Mouse (Mus musculus): ENCODE results near the gene Pcdh9. TPM values are rescaled to one million over a fixed set of nuclear protein-coding genes. Genes with fewer than 3 reads are reported as not detected.
A peak's percentile ranks its signal among the peaks of the same experiment; 100 is the strongest.

The Pcdh9 gene
- total RNA-seq (2021): under 1 TPM; 0.31 to 0.33 TPM
- long read RNA-seq, experiment 1: 0 reads
- long read RNA-seq, experiment 2: 0 reads

DNA sequence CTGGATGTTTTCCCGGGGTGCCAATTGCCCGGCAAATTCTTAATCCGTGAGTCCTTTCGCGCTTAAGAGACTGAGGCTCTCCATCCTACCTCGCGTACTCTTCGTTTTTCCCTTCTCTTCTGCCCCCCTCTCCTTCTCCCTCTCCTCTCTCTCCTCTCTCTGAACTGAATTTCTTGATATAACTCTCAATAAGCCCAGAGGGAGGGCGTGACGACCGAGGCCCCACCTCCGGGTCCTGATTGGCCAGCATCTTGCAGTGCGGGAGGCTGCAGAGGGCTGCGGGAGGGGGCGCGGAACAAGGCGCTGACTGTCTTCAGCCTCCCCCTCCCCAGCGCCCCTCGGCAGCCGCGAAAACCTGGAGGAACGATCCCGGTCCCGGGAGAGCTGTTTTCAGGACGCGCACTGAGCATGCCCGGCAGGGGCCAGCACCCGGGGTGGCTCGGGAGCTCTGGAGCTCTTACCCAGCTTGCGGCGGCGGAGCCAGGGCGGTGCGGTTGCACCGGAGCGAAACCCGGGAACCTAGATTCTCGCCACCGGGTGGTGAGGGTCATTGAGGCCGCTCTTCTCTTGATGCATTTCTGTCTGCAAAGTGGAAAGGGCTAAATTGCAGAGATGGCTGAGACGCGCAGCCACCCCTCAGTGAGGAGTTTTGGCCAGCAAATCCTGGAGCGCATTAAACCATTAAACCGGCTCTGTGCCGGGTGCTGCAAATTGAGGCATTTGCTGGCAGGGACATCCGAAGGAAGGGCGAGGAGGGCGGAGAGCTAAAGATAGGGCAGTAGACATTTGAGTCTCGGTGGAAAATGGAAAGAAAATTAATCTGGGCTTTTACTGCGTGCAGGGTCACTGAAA is at the start of gene Pcdh9:
Gene Pcdh9 (minus strand): TSS at position 161 of the 852 bp plus-strand sequence.
- intact Hi-C loops (cut with DNase I): no loop called here
- Histone ChIP-seq H3K4me3 (peak within 1 kb of the TSS; percentile 80), H3K27ac (peak within 1 kb of the TSS; percentile 25)
- peak; percentile 80 for DNase-seq
- no peak for TF ChIP-seq CTCF (IDR thresholded peaks at IDR 0.05)

DNA sequence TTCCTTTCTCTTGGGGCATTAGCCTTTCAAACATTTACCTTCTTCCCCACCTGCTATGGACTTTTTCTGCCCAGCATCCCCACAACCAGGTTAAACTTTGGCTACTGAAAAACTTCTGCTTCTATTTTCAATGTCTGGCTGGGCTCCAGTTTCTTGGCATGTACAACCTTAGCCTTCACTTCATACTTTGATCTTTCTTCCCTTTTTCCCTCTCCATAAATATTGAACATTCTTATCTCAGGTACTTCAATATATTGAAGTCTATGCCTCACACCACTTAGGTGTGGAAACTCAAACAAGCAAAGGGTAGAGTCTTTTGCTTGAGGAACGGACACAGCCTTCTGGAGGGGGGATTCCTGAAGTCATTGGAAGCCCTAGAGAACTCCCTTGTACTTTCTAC is 16.4 kb upstream of the Pcdh9 start:
- DNase-seq: no peak
- Histone ChIP-seq H3K4me3 (no peak overlapping the region), H3K27ac (no peak overlapping the region)
- intact Hi-C loops (cut with DNase I): no loop called here
- TF ChIP-seq CTCF (IDR thresholded peaks at IDR 0.05): no peak

DNA sequence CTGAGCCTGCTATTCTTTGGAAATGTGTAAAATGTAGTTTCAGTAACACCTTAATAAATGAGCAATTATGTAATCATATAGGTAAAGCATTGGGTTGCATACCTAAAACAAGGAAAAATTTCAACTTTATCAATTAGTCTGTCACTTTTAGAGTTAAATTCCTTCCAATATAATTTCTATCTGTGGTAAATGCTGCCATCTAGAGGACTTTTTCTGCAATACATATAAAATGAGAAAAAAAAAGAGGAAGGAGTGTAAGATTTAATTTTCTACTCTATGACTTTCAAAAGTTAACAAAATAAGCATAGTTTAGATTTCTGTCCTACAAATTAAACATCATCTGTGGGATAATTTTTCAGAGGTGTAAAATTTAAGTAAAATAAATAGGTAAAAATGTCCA is 8.1 kb upstream of the Pcdh9 start:
- TF ChIP-seq CTCF (IDR thresholded peaks at IDR 0.05): peak; percentile 73
- H3K27ac ChIP-seq: no peak overlapping the region
- intact Hi-C loops (cut with DNase I): no loop called here
- H3K4me3 ChIP-seq: no peak overlapping the region
- DNase-seq: no peak

DNA sequence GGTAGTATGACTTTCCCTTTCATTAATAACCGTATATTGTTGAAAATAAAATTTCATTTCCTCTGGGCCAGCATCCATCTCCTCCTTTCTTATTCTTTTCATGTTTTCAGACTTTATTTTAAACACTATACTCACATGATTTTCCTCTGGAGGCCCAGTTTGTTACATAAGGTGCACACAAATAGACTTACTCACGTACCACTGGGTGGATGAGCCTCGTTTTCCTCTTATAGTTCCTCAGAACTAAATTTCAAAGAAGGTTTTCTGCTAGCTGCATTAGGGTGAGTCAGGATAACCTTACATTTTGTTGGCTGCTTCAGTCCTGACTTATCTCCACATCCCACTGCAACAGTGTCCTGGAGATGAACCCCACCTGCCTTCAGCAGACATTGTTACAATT is 4.7 kb upstream of the Pcdh9 start:
- Histone ChIP-seq H3K4me3 (no peak overlapping the region), H3K27ac (no peak overlapping the region)
- no peak for DNase-seq
- intact Hi-C loops (cut with DNase I): no loop called here
- TF ChIP-seq CTCF (IDR thresholded peaks at IDR 0.05): no peak

DNA sequence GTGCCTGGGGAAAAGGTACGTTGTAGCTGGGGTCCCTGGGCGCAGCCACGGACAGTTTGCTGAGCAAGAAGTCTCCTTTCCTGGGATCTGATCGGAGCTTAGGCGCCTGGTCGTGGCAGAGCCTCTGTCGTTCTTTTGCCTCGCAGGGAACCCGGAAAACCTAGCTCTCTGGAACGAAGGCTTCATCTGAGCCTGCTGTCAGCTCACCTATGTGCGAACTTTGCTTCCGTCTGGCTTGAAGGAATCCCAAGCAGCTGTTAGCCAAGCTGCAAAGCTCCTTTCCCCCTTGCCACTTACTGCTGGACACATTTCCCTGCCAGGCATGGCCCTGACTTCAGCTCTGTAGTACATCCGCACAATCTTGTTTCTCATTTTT is 880 bp upstream of the Pcdh9 start:
- H3K27ac ChIP-seq: peak overlapping the region; percentile 25
- intact Hi-C loops (cut with DNase I): no loop called here
- no peak for DNase-seq
- TF ChIP-seq CTCF (IDR thresholded peaks at IDR 0.05): no peak
- H3K4me3 ChIP-seq: peak overlapping the region; percentile 80

DNA sequence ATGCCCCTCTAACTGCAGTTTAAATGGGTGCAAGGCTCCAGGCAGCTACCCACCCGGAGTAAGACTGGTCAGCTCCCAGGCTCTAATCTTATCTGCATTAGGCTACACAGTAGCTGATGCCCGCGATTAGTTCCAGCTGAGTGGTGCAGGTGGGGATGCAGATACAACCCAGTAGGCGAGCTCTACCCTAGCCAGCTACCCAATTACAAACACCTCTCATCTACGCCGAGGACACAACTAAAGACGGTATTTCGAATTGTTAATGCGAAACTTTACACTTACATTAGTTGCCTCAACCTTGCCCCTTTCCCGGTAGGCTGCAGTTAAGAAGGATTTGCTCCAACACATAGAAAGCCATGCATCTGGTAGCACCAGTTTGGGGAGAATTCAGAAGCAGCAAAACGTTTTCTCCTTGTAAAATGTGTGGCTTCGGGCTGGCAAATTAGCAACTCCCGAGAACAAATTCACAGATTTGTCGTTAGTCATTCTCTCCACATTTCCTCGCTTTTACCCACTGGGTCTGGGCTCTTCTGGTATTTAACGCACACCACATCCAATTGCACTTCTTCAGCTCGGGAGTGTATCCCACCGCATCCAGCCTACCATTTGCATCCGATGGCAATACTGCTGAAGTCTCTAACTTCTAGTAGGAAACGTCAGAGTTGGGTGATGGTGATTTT is 500 bp downstream of the Pcdh9 start:
- Histone ChIP-seq H3K4me3 (peak overlapping the region; percentile 80), H3K27ac (no peak overlapping the region)
- intact Hi-C loops (cut with DNase I): loop anchor here (5.0 kb wide), 1 partner anchor 573 kb away; no protein-coding TSS in a partner anchor

DNA sequence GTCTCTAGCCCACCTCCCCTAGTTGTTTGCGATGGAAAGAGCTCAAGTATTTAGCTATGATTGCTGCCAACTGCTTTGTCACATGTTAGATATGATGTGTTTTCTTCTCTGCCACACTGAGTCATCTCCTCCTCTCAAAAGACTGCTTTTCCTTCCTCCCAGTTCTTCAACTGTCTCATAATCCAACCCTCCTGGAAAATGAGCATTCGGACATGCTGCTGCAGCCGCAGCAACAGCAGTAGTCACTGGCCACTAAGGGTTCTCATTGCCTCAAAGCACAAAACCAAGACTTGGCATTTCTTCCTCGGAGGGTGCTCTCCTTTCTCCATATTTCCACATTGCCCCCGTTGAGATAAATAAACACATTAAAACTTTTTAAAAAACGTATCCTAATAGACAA is 1.2 kb downstream of the Pcdh9 start:
- peak overlapping the region; percentile 80 for H3K4me3 ChIP-seq
- intact Hi-C loops (cut with DNase I): loop anchor here (5.0 kb wide), 1 partner anchor 572 kb away; no protein-coding TSS in a partner anchor
- no peak for TF ChIP-seq CTCF (IDR thresholded peaks at IDR 0.05)

More for the DNA sequence above, 500 bp downstream of the Pcdh9 start:
- no peak for DNase-seq
- TF ChIP-seq CTCF (IDR thresholded peaks at IDR 0.05): no peak

DNA sequence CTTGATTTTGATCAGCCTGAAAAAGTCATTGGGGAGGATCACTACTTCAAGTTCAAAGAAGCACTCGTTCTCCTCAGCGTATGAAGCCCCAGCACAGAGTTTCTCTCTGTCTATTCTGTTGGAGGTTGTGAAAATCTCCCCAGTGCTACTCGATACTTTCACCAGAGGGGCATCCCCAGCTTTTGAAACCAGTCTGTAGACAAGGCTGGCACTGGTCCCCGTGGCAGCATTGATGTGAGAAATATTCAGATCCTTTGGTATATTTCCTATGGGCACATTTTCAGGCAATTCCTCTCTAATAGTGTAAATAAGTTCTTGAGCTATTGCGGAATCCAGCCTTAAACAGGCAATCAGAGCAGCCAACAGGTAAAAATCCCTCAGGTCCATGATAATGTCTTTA is 2.1 kb downstream of the Pcdh9 start:
- intact Hi-C loops (cut with DNase I): loop anchor here (5.0 kb wide), 1 partner anchor 571 kb away; no protein-coding TSS in a partner anchor
- Histone ChIP-seq H3K27ac (no peak overlapping the region), H3K4me3 (no peak overlapping the region)
- TF ChIP-seq CTCF (IDR thresholded peaks at IDR 0.05): no peak
- DNase-seq: no peak

More for the DNA sequence above, 1.2 kb downstream of the Pcdh9 start:
- DNase-seq: no peak
- H3K27ac ChIP-seq: no peak overlapping the region

DNA sequence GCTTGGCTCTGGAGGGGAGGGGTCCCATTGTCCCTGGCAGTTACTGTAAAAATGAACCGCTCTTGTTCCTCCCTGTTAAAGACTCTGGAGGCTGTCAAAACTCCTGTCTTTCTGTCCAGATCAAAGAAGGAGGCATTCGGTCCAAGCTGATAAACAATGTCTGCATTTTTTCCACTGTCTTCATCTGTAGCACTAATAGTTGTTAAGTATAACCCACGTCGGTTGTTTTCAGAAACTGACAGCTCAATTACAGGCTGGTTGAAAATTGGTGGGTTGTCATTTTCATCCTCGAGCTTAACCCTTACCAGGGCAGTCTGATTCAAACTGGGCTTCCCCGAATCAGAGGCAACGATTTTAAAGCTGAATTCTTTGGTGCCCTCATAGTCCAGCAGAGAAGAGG is 3.4 kb downstream of the Pcdh9 start:
- no peak for TF ChIP-seq CTCF (IDR thresholded peaks at IDR 0.05)
- no peak overlapping the region for H3K4me3 ChIP-seq
- intact Hi-C loops (cut with DNase I): loop anchor here (5.0 kb wide), 1 partner anchor 570 kb away; no protein-coding TSS in a partner anchor
- H3K27ac ChIP-seq: no peak overlapping the region
- DNase-seq: no peak

DNA sequence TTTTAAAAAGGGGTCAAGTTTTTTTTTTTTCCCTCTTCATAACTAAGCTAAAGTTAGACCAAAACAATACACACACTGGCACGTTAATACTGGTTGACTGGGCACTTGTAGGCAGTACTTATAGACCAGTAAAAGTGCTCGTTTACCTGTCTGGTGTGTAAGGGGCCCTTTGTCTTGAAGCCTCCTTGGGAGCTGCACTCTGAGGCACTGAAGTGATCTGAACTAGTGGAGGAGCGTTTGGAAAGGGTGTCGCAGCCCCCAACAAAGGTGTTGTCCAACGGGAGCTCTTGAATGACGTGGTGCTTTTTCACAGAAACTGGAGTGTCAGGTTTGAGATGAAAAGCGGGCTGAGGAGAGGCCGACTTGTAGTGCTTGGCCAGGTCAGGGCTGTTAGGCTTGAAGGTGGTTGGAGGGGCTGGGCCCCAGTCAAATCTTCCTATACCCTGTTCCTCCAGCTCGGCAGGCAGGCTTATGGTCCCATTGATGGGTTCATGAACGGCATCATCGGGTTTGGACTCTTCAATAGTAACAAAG is 4.9 kb downstream of the Pcdh9 start:
- Histone ChIP-seq H3K4me3 (no peak overlapping the region), H3K27ac (no peak overlapping the region)
- intact Hi-C loops (cut with DNase I): loop anchor here (5.0 kb wide), 1 partner anchor 568 kb away; no protein-coding TSS in a partner anchor
- DNase-seq: no peak
- no peak for TF ChIP-seq CTCF (IDR thresholded peaks at IDR 0.05)

DNA sequence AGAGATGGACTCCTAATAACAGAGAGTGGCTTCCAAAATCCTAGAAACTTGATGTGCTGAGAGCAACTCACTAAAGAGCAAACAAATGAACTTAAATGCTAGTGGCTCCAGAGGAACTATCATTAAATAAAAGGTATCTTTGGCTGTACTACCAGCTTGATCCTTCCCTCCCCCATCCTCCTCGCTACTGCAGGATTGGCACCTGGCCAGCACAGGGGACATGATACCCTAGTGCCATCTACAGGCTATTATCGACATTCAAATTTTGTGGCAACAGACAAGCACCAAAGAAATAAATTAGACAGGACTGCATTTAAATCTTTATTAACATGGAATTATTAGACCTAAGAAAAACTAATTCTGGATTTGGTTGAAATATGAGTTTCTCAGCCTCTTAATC is 6.0 kb downstream of the Pcdh9 start:
- Histone ChIP-seq H3K4me3 (no peak overlapping the region), H3K27ac (no peak overlapping the region)
- DNase-seq: peak; percentile 70

DNA sequence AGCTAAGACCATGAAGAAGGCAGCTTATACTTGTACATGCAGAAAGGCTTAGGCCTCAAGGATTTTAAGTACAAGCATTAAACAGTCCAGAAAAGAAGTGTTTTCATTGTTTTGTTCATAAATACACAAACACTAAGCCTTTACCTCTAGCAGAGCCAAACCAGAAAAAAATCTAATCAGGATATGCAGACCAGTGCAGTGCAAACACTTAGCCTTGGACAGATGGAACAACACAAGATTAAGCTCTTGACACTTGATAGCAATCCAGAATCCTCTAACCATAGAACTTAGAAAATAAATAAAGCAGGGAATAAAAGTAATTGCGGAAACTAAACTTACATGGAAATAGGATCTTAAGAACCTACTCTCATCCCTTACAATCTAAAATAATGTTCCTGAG is 10.4 kb downstream of the Pcdh9 start:
- no peak overlapping the region for H3K4me3 ChIP-seq
- no peak overlapping the region for H3K27ac ChIP-seq
- intact Hi-C loops (cut with DNase I): no loop called here
- TF ChIP-seq CTCF (IDR thresholded peaks at IDR 0.05): no peak
- no peak for DNase-seq

More for the DNA sequence above, 6.0 kb downstream of the Pcdh9 start:
- TF ChIP-seq CTCF (IDR thresholded peaks at IDR 0.05): peak; percentile 68
- intact Hi-C loops (cut with DNase I): no loop called here

DNA sequence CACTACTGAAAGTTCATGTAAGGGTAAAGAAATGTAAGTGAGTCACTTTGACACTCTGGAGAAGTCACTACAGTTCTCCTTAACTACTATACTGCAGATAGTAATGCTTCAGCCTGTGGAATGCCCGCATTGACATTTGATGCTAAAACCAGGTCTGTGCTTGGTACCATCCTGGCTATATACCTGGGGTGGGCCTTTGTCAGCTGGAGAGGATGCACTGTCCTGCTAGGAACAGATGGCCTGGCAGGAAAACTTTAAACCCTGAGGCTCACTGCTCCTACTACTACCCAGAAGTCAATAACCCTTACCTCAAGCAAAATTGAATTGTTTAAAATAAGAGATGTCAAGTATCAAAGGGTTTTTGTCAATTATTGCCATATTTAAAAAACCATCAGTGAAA is 14.5 kb downstream of the Pcdh9 start:
- H3K27ac ChIP-seq: no peak overlapping the region
- intact Hi-C loops (cut with DNase I): no loop called here
- H3K4me3 ChIP-seq: no peak overlapping the region
- no peak for DNase-seq
- no peak for TF ChIP-seq CTCF (IDR thresholded peaks at IDR 0.05)

Measured in gastrocnemius, adult 2 months (tissue).